Mouse (Mus musculus): Measurements from ENCODE around the gene Gm7714. TPM values are rescaled to one million over a fixed set of nuclear protein-coding genes. Genes with fewer than 3 reads are reported as not detected.
"Not testable (repeated sequence)": the region's sequence is repeated elsewhere in the genome, so short reads cannot be mapped to it uniquely, and the experiment has no call there.

Gene Gm7714
- not detected for total RNA-seq (2021)

DNA sequence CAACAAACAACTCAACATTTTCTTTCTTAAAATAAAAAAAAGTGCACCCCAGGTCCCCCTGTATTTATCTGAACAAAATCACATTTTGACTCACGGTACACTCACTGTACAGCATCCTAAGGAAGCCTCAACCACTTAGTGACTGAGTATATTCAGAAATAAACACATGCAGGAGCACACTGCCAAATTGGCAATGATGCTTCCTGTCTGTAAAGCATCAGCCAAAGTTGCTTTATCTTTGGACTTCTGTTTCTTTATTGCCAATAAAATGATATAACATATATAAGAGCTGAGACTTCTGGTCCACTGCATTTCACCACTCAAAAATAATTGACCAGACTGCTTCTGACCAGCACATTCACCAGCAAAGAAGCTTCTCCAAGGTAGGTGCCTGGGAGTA is at the start of gene Gm7714:
Gene Gm7714, plus strand, starts transcription at position 301 of the 400 bp plus-strand sequence.
- intact Hi-C loops (cut with DNase I): no loop called here
- DNase-seq (ENCODE audit: extremely low spot score in 1 of 2, low spot score in 2 of 2): no peak

GRCm38 (mm10) chr5:88256475-88256874 is 12.2 kb upstream of the Gm7714 start:
- DNase-seq (ENCODE audit: extremely low spot score in 1 of 2, low spot score in 2 of 2): peak in 1 of 2 experiments; percentile 7
- intact Hi-C loops (cut with DNase I): no loop called here

DNA sequence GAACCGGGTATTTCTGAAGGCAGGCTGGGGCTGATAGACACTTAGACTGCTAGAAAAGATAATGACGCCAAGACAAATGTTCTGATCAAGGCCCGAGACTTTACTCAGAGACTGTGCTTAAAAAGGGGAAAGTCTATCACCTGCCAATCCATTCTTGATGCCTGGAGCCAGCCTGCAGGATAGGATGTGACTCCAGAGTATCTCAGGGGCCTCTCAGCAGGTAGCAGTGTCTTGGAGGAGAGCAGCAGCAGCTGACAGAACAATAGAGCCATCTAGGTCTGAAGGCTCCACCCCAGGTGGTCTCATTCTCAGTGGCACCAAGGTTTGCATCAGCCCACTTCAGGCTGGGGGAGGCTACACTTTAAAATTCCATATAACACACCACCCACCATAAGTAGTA is 42.6 kb downstream of the Gm7714 start:
- intact Hi-C loops (cut with DNase I): not testable (repeated sequence)

DNA sequence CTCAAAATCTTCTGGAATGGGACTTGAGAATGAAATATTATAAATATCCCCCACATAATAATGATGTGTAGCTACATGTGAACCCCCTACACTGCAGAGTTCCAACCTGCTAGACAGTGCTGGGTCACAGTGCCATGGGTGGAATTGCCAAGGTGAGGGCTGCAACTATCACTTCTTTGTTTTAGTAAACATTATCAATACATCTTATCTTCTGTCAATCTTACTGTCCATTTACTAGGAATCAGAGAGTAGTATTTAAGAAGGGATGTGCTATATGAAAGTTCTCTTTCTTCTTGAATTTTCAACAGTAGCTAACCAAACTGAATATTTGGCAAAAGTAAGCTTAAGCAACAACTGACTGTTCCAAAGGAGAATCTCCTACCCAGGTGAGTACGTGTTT is 48.3 kb downstream of the Gm7714 start, which contains the start of gene Prol1:
Gene Prol1, plus strand, starts transcription at position 301 of the 400 bp plus-strand sequence.
- intact Hi-C loops (cut with DNase I): no loop called here
- no peak for DNase-seq (ENCODE audit: extremely low spot score in 1 of 2, low spot score in 2 of 2)

More for the DNA sequence above, 42.6 kb downstream of the Gm7714 start:
- DNase-seq (ENCODE audit: extremely low spot score in 1 of 2, low spot score in 2 of 2): not testable (repeated sequence)

Other genes starting within 250 kb of the Gm7714 start
- gene Smr2, start 182.4 kb upstream of the Gm7714 start, total RNA-seq (2021): not detected
- gene Gm11116, start 157.4 kb upstream of the Gm7714 start, total RNA-seq (2021): not detected
- not detected for gene Gm11115, start 114.8 kb upstream of the Gm7714 start, total RNA-seq (2021)
- gene Prol1, start 48.4 kb downstream of the Gm7714 start, total RNA-seq (2021): not detected
- not detected for gene Amtn, start 107.2 kb downstream of the Gm7714 start, total RNA-seq (2021)
- not detected for gene Ambn, start 187.1 kb downstream of the Gm7714 start, total RNA-seq (2021)
- not detected for gene Enam, start 219.1 kb downstream of the Gm7714 start, total RNA-seq (2021)